Mouse (Mus musculus): ENCODE measurements around the gene Wfdc17.
A peak's percentile ranks its signal among the peaks of the same experiment; 100 is the strongest.

Wfdc17 gene

DNA sequence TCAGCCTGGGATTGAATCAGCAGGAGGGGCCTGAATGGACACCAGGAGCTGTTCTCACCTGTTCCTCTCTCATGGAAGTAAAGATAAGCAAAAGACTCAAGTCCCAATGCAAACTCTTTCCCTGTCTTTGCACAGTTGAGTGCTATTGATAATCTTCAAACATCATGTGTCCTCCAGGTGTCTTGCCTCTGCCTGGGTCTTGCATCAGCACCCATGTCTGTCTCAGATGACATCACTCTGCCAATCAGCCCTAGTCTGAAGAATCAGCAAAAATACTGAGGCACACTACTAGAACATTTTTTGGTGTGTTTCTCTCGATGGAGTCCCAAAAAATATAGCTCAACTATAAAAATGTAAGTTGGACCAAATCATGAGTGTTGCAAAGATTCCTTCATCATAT is 11.8 kb upstream of the Wfdc17 start:
- no peaks in the 10 kb centered on the region for H3K27me3 ChIP-seq (ENCODE audit: insufficient read depth, low read length)
- H3K4me1 ChIP-seq (replicated peaks; ENCODE audit: low read depth, low read length) = no peaks in the 10 kb centered on the region
- no peak for TF ChIP-seq POU5F1 (IDR thresholded peaks at IDR 0.05; ENCODE audit: borderline replicate concordance, low read length)
- TF ChIP-seq NANOG (IDR thresholded peaks at IDR 0.05; ENCODE audit: borderline replicate concordance, low read length) = no peak
- TF ChIP-seq CTCF (conservative IDR thresholded peaks at IDR 0.05; ENCODE audit: low read length) = no peak
- no peak overlapping the region for H3K4me3 ChIP-seq (replicated peaks; ENCODE audit: low read length)
- H3K9me3 ChIP-seq (ENCODE audit: low read length) = no peaks in the 10 kb centered on the region
- no peaks in the 10 kb centered on the region for H3K36me3 ChIP-seq (ENCODE audit: insufficient read depth, low read length)

DNA sequence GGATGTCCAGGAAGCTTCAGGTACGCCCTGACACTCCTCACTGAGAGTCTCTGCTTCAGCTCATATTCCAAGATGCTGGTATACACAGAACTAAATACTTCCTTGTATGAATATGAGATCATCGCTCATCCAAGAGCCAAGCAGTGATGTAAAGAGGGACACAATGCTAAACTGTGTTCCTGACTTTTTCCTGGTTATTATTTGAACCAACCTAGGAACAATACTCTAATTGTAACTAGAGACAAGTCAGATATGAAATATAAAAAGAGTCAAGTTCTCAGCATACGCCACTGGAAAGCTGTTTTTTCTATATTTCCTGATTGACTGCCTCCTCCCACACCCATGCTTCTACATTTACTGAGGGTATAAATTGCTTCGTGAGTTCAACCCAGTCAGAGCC is 4.9 kb downstream of the Wfdc17 start, which contains the start of gene Wfdc18:
Gene Wfdc18, plus strand, starts transcription at position 301 of the 400 bp plus-strand sequence.
- H3K9me3 ChIP-seq (ENCODE audit: low read length) = no peaks in the 10 kb centered on the region
- H3K36me3 ChIP-seq (ENCODE audit: insufficient read depth, low read length) = no peaks in the 10 kb centered on the region
- H3K4me3 ChIP-seq (replicated peaks; ENCODE audit: low read length) = no peak within 1 kb of the TSS
- no peaks in the 10 kb centered on the region for H3K27me3 ChIP-seq (ENCODE audit: insufficient read depth, low read length)
- H3K4me1 ChIP-seq (replicated peaks; ENCODE audit: low read depth, low read length) = no peaks in the 10 kb centered on the region
- TF ChIP-seq CTCF (conservative IDR thresholded peaks at IDR 0.05; ENCODE audit: low read length) (no peak), POU5F1 (IDR thresholded peaks at IDR 0.05; ENCODE audit: borderline replicate concordance, low read length) (no peak), NANOG (IDR thresholded peaks at IDR 0.05; ENCODE audit: borderline replicate concordance, low read length) (no peak)

DNA sequence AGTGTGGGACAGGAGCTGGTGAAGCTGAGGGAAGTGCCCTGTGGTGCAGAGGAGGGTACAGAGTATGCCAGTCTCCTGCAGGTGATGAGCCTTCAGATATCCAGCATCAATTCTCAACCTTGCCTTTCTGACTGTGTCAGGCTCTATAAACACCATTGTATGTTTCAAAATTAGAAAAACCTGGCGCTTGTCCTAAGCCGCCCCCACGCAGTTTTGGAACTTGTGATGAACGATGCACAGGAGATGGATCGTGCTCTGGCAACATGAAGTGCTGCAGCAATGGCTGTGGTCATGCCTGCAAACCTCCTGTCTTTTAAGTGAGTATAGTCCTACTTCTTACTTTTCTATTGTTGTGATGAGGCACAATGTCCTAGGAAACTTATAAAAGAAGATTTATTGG is 5.9 kb downstream of the Wfdc17 start:
- no peaks in the 10 kb centered on the region for H3K9me3 ChIP-seq (ENCODE audit: low read length)
- H3K27me3 ChIP-seq (ENCODE audit: insufficient read depth, low read length) = no peaks in the 10 kb centered on the region
- no peak overlapping the region for H3K4me3 ChIP-seq (replicated peaks; ENCODE audit: low read length)
- H3K36me3 ChIP-seq (ENCODE audit: insufficient read depth, low read length) = no peaks in the 10 kb centered on the region
- H3K4me1 ChIP-seq (replicated peaks; ENCODE audit: low read depth, low read length) = no peaks in the 10 kb centered on the region
- TF ChIP-seq CTCF (conservative IDR thresholded peaks at IDR 0.05; ENCODE audit: low read length) = no peak
- no peak for TF ChIP-seq POU5F1 (IDR thresholded peaks at IDR 0.05; ENCODE audit: borderline replicate concordance, low read length)

DNA sequence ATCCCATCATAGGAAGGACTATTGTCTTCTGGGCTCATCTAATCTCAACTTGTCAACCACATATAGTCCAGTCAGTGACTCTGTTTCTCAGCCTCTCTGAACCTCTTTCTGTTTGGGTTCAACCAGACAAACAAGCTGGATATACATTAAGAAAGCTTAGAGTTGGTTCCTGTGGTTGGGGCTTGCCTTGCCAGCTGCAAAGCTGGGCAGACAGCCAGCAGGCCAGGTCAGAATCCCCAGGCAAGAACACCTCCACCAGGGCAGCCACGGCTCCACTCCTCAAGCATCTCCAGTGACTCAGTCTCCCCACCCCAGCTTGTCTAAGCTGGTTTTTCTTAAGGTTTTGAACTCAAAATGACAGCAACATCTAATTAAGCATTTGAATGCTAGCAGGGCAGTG is 8.9 kb downstream of the Wfdc17 start:
- Histone ChIP-seq H3K36me3 (ENCODE audit: insufficient read depth, low read length) (no peaks in the 10 kb centered on the region), H3K27me3 (ENCODE audit: insufficient read depth, low read length) (no peaks in the 10 kb centered on the region), H3K4me3 (replicated peaks; ENCODE audit: low read length) (no peak overlapping the region), H3K4me1 (replicated peaks; ENCODE audit: low read depth, low read length) (no peaks in the 10 kb centered on the region), H3K9me3 (ENCODE audit: low read length) (no peaks in the 10 kb centered on the region)
- TF ChIP-seq CTCF (conservative IDR thresholded peaks at IDR 0.05; ENCODE audit: low read length) (no peak), POU5F1 (IDR thresholded peaks at IDR 0.05; ENCODE audit: borderline replicate concordance, low read length) (no peak), NANOG (IDR thresholded peaks at IDR 0.05; ENCODE audit: borderline replicate concordance, low read length) (no peak)

DNA sequence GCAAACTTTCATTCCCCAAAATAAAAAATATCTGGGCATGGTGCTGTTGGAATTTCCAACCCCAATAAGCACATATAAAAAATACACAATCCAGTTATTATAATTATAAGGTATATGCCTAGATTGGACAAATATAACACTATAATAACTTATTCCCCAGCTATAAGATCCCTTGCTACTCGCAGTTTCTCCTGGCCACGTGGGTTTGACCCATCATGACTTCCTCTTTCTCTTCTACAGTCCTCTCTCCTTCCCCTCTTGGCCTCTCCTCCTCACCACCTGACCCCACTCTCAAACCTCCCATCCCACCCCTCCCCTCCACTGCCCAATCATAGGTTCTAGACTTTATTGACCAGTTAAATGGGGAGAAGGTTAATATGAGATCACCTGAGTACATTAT is 10.1 kb downstream of the Wfdc17 start:
- Histone ChIP-seq H3K9me3 (ENCODE audit: low read length) (no peaks in the 10 kb centered on the region), H3K36me3 (ENCODE audit: insufficient read depth, low read length) (no peaks in the 10 kb centered on the region), H3K27me3 (ENCODE audit: insufficient read depth, low read length) (no peaks in the 10 kb centered on the region), H3K4me1 (replicated peaks; ENCODE audit: low read depth, low read length) (no peaks in the 10 kb centered on the region), H3K4me3 (replicated peaks; ENCODE audit: low read length) (no peak overlapping the region)
- TF ChIP-seq CTCF (conservative IDR thresholded peaks at IDR 0.05; ENCODE audit: low read length) = no peak

DNA sequence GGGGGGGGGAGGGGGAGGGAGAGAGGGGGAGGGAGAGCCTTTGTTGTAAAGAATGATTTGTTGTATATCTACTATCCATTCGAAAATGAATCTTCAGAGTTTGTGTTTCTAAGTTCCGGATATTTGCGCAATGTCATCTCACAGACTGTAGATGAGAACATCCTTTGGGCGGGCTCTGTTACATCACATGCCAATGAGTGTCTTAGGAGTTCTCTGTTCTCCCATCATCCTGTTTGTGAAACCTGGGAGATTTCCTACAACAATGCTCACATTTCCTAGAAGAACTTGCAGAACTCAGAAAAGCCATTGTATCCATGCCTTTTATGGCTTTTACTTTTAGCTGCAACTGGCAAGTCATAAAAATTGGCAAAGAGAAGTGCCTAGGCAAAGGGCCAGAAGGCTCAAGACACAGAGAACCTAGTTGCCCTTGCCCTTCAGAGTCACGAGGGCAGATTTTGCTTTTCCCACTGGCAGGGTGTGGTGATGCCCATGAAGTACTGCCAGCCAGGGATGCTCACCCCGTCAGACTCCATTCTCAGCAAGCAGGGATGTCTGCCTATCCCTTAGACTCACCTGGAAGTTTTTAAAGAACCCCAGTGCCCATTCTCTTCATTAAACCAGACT is 13.4 kb downstream of the Wfdc17 start:
- Histone ChIP-seq H3K9me3 (ENCODE audit: low read length) (no peaks in the 10 kb centered on the region), H3K4me1 (replicated peaks; ENCODE audit: low read depth, low read length) (no peaks in the 10 kb centered on the region), H3K4me3 (replicated peaks; ENCODE audit: low read length) (no peak overlapping the region), H3K36me3 (ENCODE audit: insufficient read depth, low read length) (no peaks in the 10 kb centered on the region), H3K27me3 (ENCODE audit: insufficient read depth, low read length) (no peaks in the 10 kb centered on the region)
- no peak for TF ChIP-seq CTCF (conservative IDR thresholded peaks at IDR 0.05; ENCODE audit: low read length)
- no peak for TF ChIP-seq POU5F1 (IDR thresholded peaks at IDR 0.05; ENCODE audit: borderline replicate concordance, low read length)
- TF ChIP-seq NANOG (IDR thresholded peaks at IDR 0.05; ENCODE audit: borderline replicate concordance, low read length) = no peak

DNA sequence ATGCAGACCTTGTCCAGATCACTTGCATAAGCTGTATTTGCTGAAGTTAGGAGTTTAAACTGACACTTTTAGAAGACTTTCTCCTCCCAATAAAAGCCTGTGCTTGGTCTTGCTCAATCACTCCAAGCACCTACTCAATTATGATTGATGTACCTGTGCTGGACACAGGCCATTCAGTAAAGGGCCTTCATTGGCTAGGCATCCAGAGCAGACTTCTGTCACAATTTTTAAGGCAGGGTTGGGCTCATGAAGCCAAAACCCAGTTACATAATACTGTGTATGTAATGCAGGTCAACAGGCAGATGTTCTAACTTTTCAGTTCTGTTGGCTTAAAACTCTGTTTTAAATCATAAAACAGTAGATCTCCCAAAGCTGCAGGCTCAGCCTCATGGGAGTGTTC is 17.0 kb downstream of the Wfdc17 start:
- Histone ChIP-seq H3K9me3 (ENCODE audit: low read length) (no peaks in the 10 kb centered on the region), H3K4me1 (replicated peaks; ENCODE audit: low read depth, low read length) (no peaks in the 10 kb centered on the region), H3K36me3 (ENCODE audit: insufficient read depth, low read length) (no peaks in the 10 kb centered on the region), H3K27me3 (ENCODE audit: insufficient read depth, low read length) (no peaks in the 10 kb centered on the region), H3K4me3 (replicated peaks; ENCODE audit: low read length) (no peak overlapping the region)
- TF ChIP-seq CTCF (conservative IDR thresholded peaks at IDR 0.05; ENCODE audit: low read length) = no peak
- no peak for TF ChIP-seq POU5F1 (IDR thresholded peaks at IDR 0.05; ENCODE audit: borderline replicate concordance, low read length)
- TF ChIP-seq NANOG (IDR thresholded peaks at IDR 0.05; ENCODE audit: borderline replicate concordance, low read length) = no peak

DNA sequence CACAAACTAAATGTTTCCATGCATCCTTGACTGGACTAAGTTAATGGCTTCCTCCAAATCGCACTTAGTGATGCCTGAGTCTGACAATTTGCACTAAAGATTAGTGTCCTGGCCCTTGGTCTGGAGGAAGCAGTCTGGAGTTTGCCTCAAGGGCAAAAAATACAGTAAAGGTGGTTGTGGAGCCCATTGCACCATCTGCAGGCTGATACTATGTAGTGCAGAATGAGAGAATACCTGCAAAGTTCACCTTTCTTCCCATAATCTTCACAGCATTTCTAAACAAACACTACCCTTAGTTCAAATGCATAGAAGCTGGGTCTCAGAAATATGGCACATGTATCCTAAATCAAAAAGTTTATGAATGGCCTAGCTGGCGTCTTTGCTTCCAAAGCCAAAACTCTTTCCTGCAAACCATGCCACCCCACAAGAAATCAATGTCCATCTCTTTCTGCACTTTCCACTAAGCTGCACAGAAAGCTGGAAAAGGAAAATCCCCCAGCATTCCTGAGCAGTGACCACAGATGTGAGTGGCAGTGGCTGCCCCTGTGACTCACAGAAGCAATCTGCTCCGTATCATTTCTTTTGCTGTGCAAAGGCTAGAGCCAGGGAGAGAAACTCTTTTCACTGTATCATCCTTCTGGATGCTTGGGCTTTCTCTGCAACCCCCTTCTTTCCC is 25.1 kb downstream of the Wfdc17 start:
- no peak overlapping the region for H3K4me3 ChIP-seq (replicated peaks; ENCODE audit: low read length)
- H3K9me3 ChIP-seq (ENCODE audit: low read length) = no peaks in the 10 kb centered on the region
- TF ChIP-seq POU5F1 (IDR thresholded peaks at IDR 0.05; ENCODE audit: borderline replicate concordance, low read length) (no peak), NANOG (IDR thresholded peaks at IDR 0.05; ENCODE audit: borderline replicate concordance, low read length) (no peak), CTCF (conservative IDR thresholded peaks at IDR 0.05; ENCODE audit: low read length) (peak; percentile 47)
- no peaks in the 10 kb centered on the region for H3K4me1 ChIP-seq (replicated peaks; ENCODE audit: low read depth, low read length)
- H3K27me3 ChIP-seq (ENCODE audit: insufficient read depth, low read length) = no peaks in the 10 kb centered on the region
- no peaks in the 10 kb centered on the region for H3K36me3 ChIP-seq (ENCODE audit: insufficient read depth, low read length)

DNA sequence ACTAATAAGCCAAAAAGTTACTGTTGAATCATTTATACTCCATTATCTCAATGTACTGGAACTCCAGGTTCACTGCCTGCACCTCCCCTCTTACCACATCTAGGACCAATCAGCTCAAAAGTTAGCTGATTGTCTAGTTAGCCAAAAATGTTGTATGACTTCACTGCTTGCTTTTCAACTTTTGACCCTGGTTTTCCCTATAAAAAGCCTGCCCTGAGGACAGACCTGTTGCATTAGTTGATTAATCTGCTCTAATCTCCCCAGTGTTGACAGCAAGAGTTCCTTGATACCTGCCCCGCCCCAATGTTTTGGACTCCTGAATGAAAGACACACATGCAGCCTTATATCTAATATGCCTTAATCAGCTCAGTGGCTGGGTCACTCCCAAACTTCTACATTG is 27.3 kb downstream of the Wfdc17 start:
- H3K36me3 ChIP-seq (ENCODE audit: insufficient read depth, low read length) = no peaks in the 10 kb centered on the region
- H3K9me3 ChIP-seq (ENCODE audit: low read length) = no peaks in the 10 kb centered on the region
- TF ChIP-seq NANOG (IDR thresholded peaks at IDR 0.05; ENCODE audit: borderline replicate concordance, low read length) = no peak
- no peaks in the 10 kb centered on the region for H3K4me1 ChIP-seq (replicated peaks; ENCODE audit: low read depth, low read length)
- no peaks in the 10 kb centered on the region for H3K27me3 ChIP-seq (ENCODE audit: insufficient read depth, low read length)
- H3K4me3 ChIP-seq (replicated peaks; ENCODE audit: low read length) = no peak overlapping the region

All from E14TG2a.4 (cell line).